Mouse (Mus musculus): ENCODE data around the gene Polr2a. TPM values are rescaled to one million over a fixed set of nuclear protein-coding genes. Genes with fewer than 3 reads are reported as not detected.
A peak's percentile ranks its signal among the peaks of the same experiment; 100 is the strongest.

Polr2a gene
- total and polyA plus RNA-seq, 2 experiments from 2014 or later, result 6.6 to 13.4 TPM

GRCm38 (mm10) chr11:69760160-69760900 is 1.9 kb upstream of the Polr2a start:
- H3K27ac ChIP-seq (ENCODE audit: low read depth), result peak overlapping the region; percentile 98
- H3K4me2 ChIP-seq (ENCODE audit: low read depth, low read length), result no peak overlapping the region
- DNase-seq (ENCODE audit: low spot score), result no peak
- 0 out of 2 replicates have a peak overlapping the region, but pooled peaks have one; percentile 74 for H3K9ac ChIP-seq (replicated peaks; ENCODE audit: low read depth, low read length)
- no peaks in the 10 kb centered on the region for H3K9me3 ChIP-seq (replicated peaks; ENCODE audit: control insufficient read depth, low read length)
- peaks cover 28% of the 10 kb centered on the region for H3K4me1 ChIP-seq (ENCODE audit: control insufficient read depth, insufficient read depth)
- H3K36me3 ChIP-seq (replicated peaks; ENCODE audit: control insufficient read depth, insufficient read depth, low read length), result no peaks in the 10 kb centered on the region
- H3K27me3 ChIP-seq (ENCODE audit: control insufficient read depth, insufficient read depth, low read length), result no peaks in the 10 kb centered on the region
- H3K4me3 ChIP-seq (ENCODE audit: low read depth, low read length), result no peak overlapping the region
- TF ChIP-seq EP300 (IDR thresholded peaks at IDR 0.05; ENCODE audit: low read depth), result no peak
- TF ChIP-seq CTCF (IDR thresholded peaks at IDR 0.05; ENCODE audit: low read depth), result no peak
- ATAC-seq (ENCODE audit: insufficient read depth, low read depth), result no peak
- WGBS, result 83% methylated on average over 14 of the region's 14 CpGs

- Histone ChIP-seq H3K9me3 (replicated peaks; ENCODE audit: control insufficient read depth, low read length) (no peaks in the 10 kb centered on the region), H3K36me3 (replicated peaks; ENCODE audit: control insufficient read depth, insufficient read depth, low read length) (no peaks in the 10 kb centered on the region), H3K4me1 (ENCODE audit: control insufficient read depth, insufficient read depth) (peaks cover 28% of the 10 kb centered on the region), H3K27ac (ENCODE audit: low read depth) (peak overlapping the region; percentile 98), H3K4me2 (ENCODE audit: low read depth, low read length) (peak overlapping the region; percentile 78), H3K9ac (replicated peaks; ENCODE audit: low read depth, low read length) (peak overlapping the region; percentile 74), H3K4me3 (ENCODE audit: low read depth, low read length) (peak overlapping the region; percentile 61), H3K27me3 (ENCODE audit: control insufficient read depth, insufficient read depth, low read length) (no peaks in the 10 kb centered on the region)
- under 1% methylated on average over 37 of the region's 37 CpGs for whole genome bisulfite sequencing
- ATAC-seq (ENCODE audit: insufficient read depth, low read depth), result peak; percentile 82
- TF ChIP-seq CTCF (IDR thresholded peaks at IDR 0.05; ENCODE audit: low read depth), result no peak
- no peak; the same call in 1 of the 2 replicates for TF ChIP-seq EP300 (IDR thresholded peaks at IDR 0.05; ENCODE audit: low read depth)
- DNase-seq (ENCODE audit: low spot score), result peak; percentile 94
These were observed 709 bp upstream of the Polr2a start for GRCm38 (mm10) chr11:69758971-69759721.

GRCm38 (mm10) chr11:69758090-69758456 is 364 bp downstream of the Polr2a start:
- Histone ChIP-seq H3K9ac (replicated peaks; ENCODE audit: low read depth, low read length) (peak overlapping the region; percentile 74), H3K27me3 (ENCODE audit: control insufficient read depth, insufficient read depth, low read length) (no peaks in the 10 kb centered on the region), H3K9me3 (replicated peaks; ENCODE audit: control insufficient read depth, low read length) (no peaks in the 10 kb centered on the region), H3K27ac (ENCODE audit: low read depth) (peak overlapping the region; percentile 98), H3K4me2 (ENCODE audit: low read depth, low read length) (peak overlapping the region; percentile 78), H3K36me3 (replicated peaks; ENCODE audit: control insufficient read depth, insufficient read depth, low read length) (no peaks in the 10 kb centered on the region), H3K4me3 (ENCODE audit: low read depth, low read length) (peak overlapping the region; percentile 61), H3K4me1 (ENCODE audit: control insufficient read depth, insufficient read depth) (peaks cover 28% of the 10 kb centered on the region)
- WGBS, result under 1% methylated on average over 26 of the region's 26 CpGs
- peak; percentile 92 for DNase-seq (ENCODE audit: low spot score)
- TF ChIP-seq CTCF (IDR thresholded peaks at IDR 0.05; ENCODE audit: low read depth) (no peak), EP300 (IDR thresholded peaks at IDR 0.05; ENCODE audit: low read depth) (no peak)
- peak; percentile 84 for ATAC-seq (ENCODE audit: insufficient read depth, low read depth)

GRCm38 (mm10) chr11:69757303-69758089 is 941 bp downstream of the Polr2a start:
- 39% methylated on average over 9 of the region's 9 CpGs for WGBS
- ATAC-seq (ENCODE audit: insufficient read depth, low read depth) (no peak), DNase-seq (ENCODE audit: low spot score) (no peak)
- Histone ChIP-seq H3K4me2 (ENCODE audit: low read depth, low read length) (peak overlapping the region; percentile 78), H3K4me3 (ENCODE audit: low read depth, low read length) (peak overlapping the region; percentile 61), H3K9me3 (replicated peaks; ENCODE audit: control insufficient read depth, low read length) (no peaks in the 10 kb centered on the region), H3K36me3 (replicated peaks; ENCODE audit: control insufficient read depth, insufficient read depth, low read length) (no peaks in the 10 kb centered on the region), H3K27ac (ENCODE audit: low read depth) (peak overlapping the region; percentile 98), H3K27me3 (ENCODE audit: control insufficient read depth, insufficient read depth, low read length) (no peaks in the 10 kb centered on the region), H3K4me1 (ENCODE audit: control insufficient read depth, insufficient read depth) (peaks cover 29% of the 10 kb centered on the region), H3K9ac (replicated peaks; ENCODE audit: low read depth, low read length) (peak overlapping the region; percentile 74)
- TF ChIP-seq CTCF (IDR thresholded peaks at IDR 0.05; ENCODE audit: low read depth) (no peak), EP300 (IDR thresholded peaks at IDR 0.05; ENCODE audit: low read depth) (no peak)

- DNase-seq (ENCODE audit: low spot score), result peak; percentile 71
- TF ChIP-seq EP300 (IDR thresholded peaks at IDR 0.05; ENCODE audit: low read depth) (no peak), CTCF (IDR thresholded peaks at IDR 0.05; ENCODE audit: low read depth) (peak; percentile 74)
- H3K9me3 ChIP-seq (replicated peaks; ENCODE audit: control insufficient read depth, low read length), result no peaks in the 10 kb centered on the region
- 47% methylated on average over 3 of the region's 3 CpGs for WGBS
- no peaks in the 10 kb centered on the region for H3K36me3 ChIP-seq (replicated peaks; ENCODE audit: control insufficient read depth, insufficient read depth, low read length)
- H3K4me1 ChIP-seq (ENCODE audit: control insufficient read depth, insufficient read depth), result peaks cover 34% of the 10 kb centered on the region
- no peak overlapping the region for H3K4me2 ChIP-seq (ENCODE audit: low read depth, low read length)
- H3K4me3 ChIP-seq (ENCODE audit: low read depth, low read length), result no peak overlapping the region
- H3K27ac ChIP-seq (ENCODE audit: low read depth), result no peak overlapping the region
- no peaks in the 10 kb centered on the region for H3K27me3 ChIP-seq (ENCODE audit: control insufficient read depth, insufficient read depth, low read length)
- no peak for ATAC-seq (ENCODE audit: insufficient read depth, low read depth)
- H3K9ac ChIP-seq (replicated peaks; ENCODE audit: low read depth, low read length), result no peak overlapping the region
These were observed 3.7 kb downstream of the Polr2a start for GRCm38 (mm10) chr11:69754701-69755100.
